Mouse (Mus musculus) layer of hippocampus, adult 2 months (tissue): ENCODE results near the gene Itga4. TPM values are rescaled to one million over a fixed set of nuclear protein-coding genes. Genes with fewer than 3 reads are reported as not detected.

ENCODE experiments used
- DNase-seq, 2 experiments: peaks; one replicate each; pipeline ENCODE4 v3.0.0; 2022; ENCODE audit warnings: low spot score in 2 of 2
- H3K27ac ChIP-seq: fragments of 200-600 bp; 2 replicates; pipeline ENCODE4 v1.8.1; 2022
- H3K4me3 ChIP-seq: fragments of 200-600 bp; 2 replicates; pipeline ENCODE4 v1.8.1; 2022; ENCODE audit warnings: mild to moderate bottlenecking
- CTCF ChIP-seq: fragments of 200-600 bp; conservative IDR thresholded peaks from 2 replicates; pipeline ENCODE4 v1.8.1; 2022; ENCODE audit warnings: antibody characterized with exemption, mild to moderate bottlenecking, moderate library complexity
- total RNA-seq, 2 experiments: library from RNA; stranded (reverse); gene quantifications; 2 replicates each; pipeline ENCODE4 v1.2.3; 2021

The Itga4 gene
- total RNA-seq, 2 experiments from 2014 or later, result 25.9 to 28.6 TPM

GRCm38 (mm10) chr2:79336141-79336540, 80.9 kb downstream of the Itga4 start:
- TF ChIP-seq CTCF, result peak; percentile 53

GRCm38 (mm10) chr2:79339003-79339402, 83.8 kb downstream of the Itga4 start:
- TF ChIP-seq CTCF, result no peak
- H3K27ac ChIP-seq, result no peak overlapping the region
- DNase-seq, result no peak
- no peak overlapping the region for H3K4me3 ChIP-seq

More at GRCm38 (mm10) chr2:79336141-79336540, 80.9 kb downstream of the Itga4 start:
- Histone ChIP-seq H3K4me3 (no peak overlapping the region), H3K27ac (no peak overlapping the region)
- DNase-seq, result no peak

GRCm38 (mm10) chr2:79343115-79343514, 87.9 kb downstream of the Itga4 start:
- TF ChIP-seq CTCF, result no peak
- no peak for DNase-seq
- Histone ChIP-seq H3K4me3 (no peak overlapping the region), H3K27ac (no peak overlapping the region)

- no peak overlapping the region for H3K27ac ChIP-seq
- no peak overlapping the region for H3K4me3 ChIP-seq
- no peak for TF ChIP-seq CTCF
- DNase-seq, result no peak
Observed at GRCm38 (mm10) chr2:79351179-79352099, 96.2 kb downstream of the Itga4 start.

- DNase-seq, result no peak
- Histone ChIP-seq H3K4me3 (no peak overlapping the region), H3K27ac (no peak overlapping the region)
- no peak for TF ChIP-seq CTCF
Observed at GRCm38 (mm10) chr2:79352100-79352802, 97.0 kb downstream of the Itga4 start.

- no peak overlapping the region for H3K4me3 ChIP-seq
- H3K27ac ChIP-seq, result no peak overlapping the region
- DNase-seq, result no peak
- no peak for TF ChIP-seq CTCF
Observed at GRCm38 (mm10) chr2:79354773-79355172, 99.5 kb downstream of the Itga4 start.

- peak; percentile 41 to 52 for DNase-seq
- no peak overlapping the region for H3K27ac ChIP-seq
- no peak for TF ChIP-seq CTCF
- H3K4me3 ChIP-seq, result no peak overlapping the region
Observed at GRCm38 (mm10) chr2:79357835-79358234, 102.6 kb downstream of the Itga4 start.

- no peak for TF ChIP-seq CTCF
- Histone ChIP-seq H3K4me3 (no peak overlapping the region), H3K27ac (no peak overlapping the region)
- peak; percentile 67 to 74 for DNase-seq
Observed at GRCm38 (mm10) chr2:79362029-79362428, 106.8 kb downstream of the Itga4 start.

- Histone ChIP-seq H3K4me3 (no peak overlapping the region), H3K27ac (no peak overlapping the region)
- no peak for TF ChIP-seq CTCF
- no peak for DNase-seq
Observed at GRCm38 (mm10) chr2:79363920-79364319, 108.7 kb downstream of the Itga4 start.

GRCm38 (mm10) chr2:79367451-79368450, 112.5 kb downstream of the Itga4 start:
- Histone ChIP-seq H3K4me3 (no peak overlapping the region), H3K27ac (no peak overlapping the region)
- peak; percentile 61 for TF ChIP-seq CTCF
- DNase-seq, result no peak

- no peak for TF ChIP-seq CTCF
- DNase-seq, result no peak
- no peak overlapping the region for H3K27ac ChIP-seq
- no peak overlapping the region for H3K4me3 ChIP-seq
Observed at GRCm38 (mm10) chr2:79368661-79369060, 113.4 kb downstream of the Itga4 start.

GRCm38 (mm10) chr2:79369061-79369524, 113.9 kb downstream of the Itga4 start:
- Histone ChIP-seq H3K27ac (no peak overlapping the region), H3K4me3 (no peak overlapping the region)
- DNase-seq, result no peak
- no peak for TF ChIP-seq CTCF
